Mouse (Mus musculus): ENCODE data around the gene Sgsh.

DNA sequence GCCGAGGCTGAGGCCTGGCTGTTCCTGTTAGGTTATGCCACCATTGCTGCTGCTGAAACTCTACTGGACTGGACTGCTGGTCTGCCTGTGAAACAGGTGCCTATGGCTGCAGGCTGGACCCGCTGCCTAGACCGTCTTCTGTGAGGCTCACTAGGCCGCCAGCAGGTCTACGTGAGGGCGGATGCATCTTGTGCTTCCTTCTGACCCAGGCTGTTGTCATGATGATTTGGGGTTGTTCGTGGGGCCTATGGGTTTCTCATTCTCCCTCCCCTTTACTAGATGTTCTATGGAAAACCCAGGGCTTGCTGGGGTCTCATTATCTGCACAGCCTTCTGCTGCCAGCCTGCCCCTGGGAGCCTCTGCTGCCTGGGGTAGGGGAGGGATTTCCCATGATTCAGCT is 41.1 kb upstream of the Sgsh start:
- TF ChIP-seq CTCF (IDR thresholded peaks at IDR 0.05) (no peak), EP300 (IDR thresholded peaks at IDR 0.05) (no peak)

All from lung, postnatal 0 days (tissue).